Mouse (Mus musculus) c-Kit-positive CD71-positive TER-119-positive erythroid progenitor cells, embryonic 14.5 days (primary cell): ENCODE data around the gene Rsu1.
"Not testable (repeated sequence)": the region's sequence is repeated elsewhere in the genome, so short reads cannot be mapped to it uniquely, and the experiment has no call there.

Experiments used
- DNase-seq: peaks from one replicate; pipeline ENCODE4 v3.0.0-alpha.2; 2013; ENCODE audit warnings: low spot score

Gene Rsu1

DNA sequence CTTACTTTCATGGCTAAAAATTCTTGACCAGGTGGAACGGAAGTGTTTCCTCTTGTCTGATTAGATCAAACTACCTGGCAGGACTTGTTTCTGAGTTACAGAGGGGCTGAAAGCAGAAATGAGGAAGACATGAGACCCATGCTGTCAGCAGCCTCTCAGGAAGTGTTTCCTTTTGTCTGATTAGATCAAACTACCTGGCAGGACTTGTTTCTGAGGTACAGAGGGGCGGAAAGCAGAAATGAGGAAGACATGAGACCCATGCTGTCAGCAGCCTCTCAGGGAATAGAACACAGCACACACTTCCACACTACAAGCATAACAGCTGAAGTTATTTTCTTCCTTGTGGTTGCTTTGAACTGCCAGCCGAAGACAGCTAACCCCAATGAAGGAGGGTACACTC, 46.7 kb downstream of the Rsu1 start:
- DNase-seq: no peak

GRCm38 (mm10) chr2:13223451-13223850, 47.8 kb downstream of the Rsu1 start:
- no peak for DNase-seq

- no peak for DNase-seq
These were observed 51.1 kb downstream of the Rsu1 start for GRCm38 (mm10) chr2:13220141-13220540.

DNA sequence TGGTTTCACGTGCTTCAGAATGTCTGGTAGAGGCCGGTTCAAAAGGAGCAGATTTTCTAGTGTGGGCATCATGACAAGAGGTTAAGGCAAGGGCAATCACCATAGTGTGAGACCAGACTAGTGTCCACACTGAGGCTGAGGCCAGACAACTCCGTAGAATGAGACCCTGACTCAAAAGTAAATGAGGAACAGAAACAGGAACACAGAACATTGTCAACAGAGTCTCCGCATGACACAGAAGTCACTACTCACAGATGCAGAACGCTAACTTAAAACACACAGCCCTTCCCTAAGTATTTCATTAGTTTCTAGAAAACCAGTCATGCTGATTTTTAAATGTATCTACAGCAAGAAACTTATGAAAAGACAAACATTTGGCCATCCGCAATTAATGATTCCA, 53.1 kb downstream of the Rsu1 start:
- DNase-seq: no peak

- DNase-seq: no peak
These were observed 64.4 kb downstream of the Rsu1 start for GRCm38 (mm10) chr2:13206825-13207224.

- no peak for DNase-seq
These were observed 64.8 kb downstream of the Rsu1 start for GRCm38 (mm10) chr2:13206367-13206766.

GRCm38 (mm10) chr2:13202805-13203475, 68.3 kb downstream of the Rsu1 start:
- DNase-seq: no peak

DNA sequence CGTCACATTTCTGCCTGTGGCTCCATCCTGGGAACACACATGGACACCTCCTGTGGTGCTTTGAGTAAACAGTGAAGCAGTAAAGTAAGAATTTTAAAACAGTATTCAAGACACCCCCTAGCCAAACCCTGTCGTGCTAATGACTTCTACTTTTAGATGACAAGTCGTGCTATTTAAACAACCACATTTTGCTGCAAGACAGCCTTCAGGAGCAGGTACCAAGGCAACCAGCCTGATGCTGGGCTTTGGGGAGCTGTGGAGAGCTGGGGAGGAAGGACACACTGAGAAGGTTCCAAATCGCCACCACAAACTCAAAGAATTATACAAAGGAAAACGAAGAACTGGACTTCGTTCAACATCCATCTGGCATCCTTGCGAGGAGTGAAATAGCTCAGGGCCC, 71.5 kb downstream of the Rsu1 start:
- DNase-seq: no peak

DNA sequence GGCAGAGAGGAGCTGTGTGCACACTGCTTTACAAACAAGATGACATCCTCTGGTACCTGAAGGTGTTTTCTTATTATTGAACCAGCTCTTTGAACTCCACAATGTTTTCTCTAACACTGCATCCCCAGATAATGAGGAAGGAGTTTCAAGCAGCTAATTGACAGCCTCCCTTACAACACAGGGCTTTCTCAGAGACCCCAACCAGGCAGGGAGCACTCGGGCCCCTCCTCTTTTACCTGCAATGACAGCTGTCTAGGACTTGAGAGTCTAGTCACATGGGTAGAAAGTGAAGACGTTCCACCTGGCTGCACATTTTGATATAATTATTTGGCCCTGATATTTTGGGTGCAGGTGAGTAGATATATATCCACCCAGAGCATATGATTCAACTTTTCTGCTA, 72.2 kb downstream of the Rsu1 start:
- no peak for DNase-seq

DNA sequence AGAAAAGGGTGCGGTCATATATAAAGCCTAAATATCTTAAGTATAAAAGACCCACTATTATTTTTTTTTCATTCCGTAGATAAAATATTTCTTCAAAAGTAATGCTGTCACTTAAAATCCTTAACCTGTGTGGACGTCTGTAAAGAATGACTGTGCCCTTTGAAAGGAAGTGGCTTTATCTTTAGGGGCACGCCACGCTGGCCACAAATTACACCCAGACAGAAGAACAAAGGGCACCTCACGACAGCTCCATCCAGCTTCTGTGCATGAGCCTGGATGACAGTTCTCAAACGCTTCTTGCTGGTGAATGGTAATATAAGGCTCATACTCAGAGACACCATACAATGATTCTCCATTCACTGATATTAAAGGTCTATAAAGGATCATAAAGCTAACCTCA, 75.7 kb downstream of the Rsu1 start:
- DNase-seq: no peak

GRCm38 (mm10) chr2:13192157-13192556, 79.1 kb downstream of the Rsu1 start:
- DNase-seq: no peak

- DNase-seq: no peak
These were observed 80.4 kb downstream of the Rsu1 start for GRCm38 (mm10) chr2:13190767-13191166.

GRCm38 (mm10) chr2:13188831-13189495, 82.3 kb downstream of the Rsu1 start:
- no peak for DNase-seq

DNA sequence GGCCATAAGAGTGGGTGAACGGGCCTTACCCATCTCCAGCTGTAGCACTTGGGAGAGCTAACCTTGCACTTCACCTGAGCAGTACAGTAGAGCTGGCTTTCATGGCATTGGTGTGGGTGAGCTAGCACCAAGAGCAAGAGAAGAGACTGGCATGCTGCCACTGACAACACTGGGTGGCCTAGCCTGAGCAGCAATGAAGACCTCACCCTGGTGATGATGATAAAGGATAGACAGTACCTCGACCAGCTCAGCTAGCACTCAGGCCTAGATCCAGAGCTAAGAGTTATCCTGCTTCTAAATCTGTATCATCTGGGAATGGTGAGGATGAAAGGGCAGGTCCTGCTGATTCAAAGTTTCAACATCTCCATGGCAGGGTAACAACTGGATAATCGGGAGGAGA, 88.1 kb downstream of the Rsu1 start:
- DNase-seq: no peak

DNA sequence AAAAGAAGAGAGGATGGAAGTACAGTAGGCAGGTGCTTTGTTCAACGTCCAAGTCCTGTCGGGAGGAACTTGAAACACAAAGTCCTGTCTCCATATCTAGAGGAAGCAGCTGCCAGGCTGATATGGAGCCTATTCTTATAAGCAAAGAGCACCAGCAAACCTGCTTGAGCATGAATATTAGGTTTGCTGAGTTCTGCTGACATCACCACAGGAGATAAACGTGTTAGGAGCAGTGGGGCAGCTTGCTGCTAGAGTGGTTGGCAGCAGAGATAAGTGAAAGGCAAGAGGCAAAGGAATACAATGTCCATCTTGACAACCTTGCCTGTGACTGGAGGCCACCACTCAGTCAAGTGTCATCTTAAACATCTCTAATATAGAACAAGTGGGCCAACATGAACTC, 89.3 kb downstream of the Rsu1 start:
- not testable (repeated sequence) for DNase-seq

DNA sequence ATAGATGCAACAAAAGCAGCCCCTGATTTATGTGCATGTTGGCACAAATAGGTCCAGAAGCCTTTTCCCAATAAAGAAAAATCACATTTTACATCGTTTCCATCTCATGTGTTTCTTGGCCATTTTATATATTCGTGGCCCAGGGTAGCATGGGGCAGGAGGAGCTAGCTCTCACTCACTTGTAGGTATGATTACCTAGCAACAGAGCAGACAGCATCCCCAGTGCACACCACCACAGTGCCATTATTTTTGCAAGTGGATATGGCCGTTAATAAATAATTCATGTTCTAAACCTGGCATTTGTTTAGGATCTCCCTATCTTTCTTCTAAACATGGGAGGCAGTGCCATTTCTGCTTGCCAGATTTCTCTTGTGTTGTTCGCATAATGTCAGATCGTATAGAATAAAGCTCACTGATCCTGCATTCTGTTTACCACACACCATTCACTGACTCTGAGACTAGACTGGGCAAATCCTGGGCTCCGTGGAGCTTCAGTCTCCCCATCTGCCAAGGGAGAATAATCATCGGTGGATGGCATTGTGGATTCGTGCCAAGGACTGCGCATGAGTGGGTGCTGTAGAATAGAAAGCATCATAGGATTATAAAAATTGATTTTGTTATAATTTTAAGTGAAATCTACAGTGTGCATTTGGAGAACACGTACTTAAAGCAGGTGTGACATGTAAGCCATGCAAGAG, 93.4 kb downstream of the Rsu1 start:
- DNase-seq: no peak

DNA sequence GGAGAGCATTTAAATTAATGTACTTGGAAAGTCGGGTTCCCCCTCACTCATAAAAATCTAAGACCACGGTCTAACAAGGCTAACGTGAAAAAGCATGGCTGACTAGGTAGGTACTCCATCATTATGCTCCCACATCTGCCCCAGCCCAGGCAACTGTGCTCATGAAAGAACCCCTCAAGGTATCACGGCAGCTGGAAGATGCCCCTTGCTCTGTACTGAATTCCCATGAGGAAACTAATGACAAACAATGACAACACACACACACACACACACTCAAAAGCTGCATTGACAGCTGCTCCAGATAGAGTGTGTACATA, 95.0 kb downstream of the Rsu1 start:
- DNase-seq: no peak

DNA sequence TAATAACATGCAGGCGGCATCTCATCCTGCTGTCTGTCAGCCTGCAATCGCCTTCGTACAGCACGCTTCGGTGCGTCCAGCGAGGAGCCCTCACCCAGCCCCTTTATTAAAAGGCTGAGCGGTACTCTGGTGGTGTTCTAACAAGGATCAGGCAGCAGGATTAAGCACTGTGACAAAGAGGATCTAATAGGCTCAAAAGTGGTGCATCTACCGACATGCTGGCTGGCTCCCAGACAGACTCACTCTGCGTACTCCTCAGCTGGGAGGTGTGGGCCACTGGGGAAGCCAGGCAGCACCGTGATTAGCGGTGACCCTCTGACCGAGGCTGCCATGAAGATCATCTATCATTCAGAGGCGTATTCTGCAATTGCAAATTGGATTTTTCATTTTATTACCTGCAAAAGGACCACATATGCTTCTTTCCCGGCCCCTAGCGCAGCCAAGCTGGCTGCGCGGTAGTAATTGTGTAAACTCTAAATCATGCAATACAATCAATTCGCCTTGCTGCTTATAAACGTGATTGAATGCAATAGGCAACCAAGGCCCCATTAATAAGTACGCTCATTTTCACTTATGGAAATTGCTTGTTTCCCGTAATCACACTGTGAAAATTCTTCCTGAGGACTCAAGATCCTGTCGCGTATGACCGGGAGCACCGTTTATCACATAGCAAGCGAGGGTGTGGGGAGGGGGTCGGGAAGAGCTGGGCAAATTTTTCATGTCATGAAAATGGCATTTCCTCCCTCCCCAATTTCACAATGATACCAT, 95.5 kb downstream of the Rsu1 start:
- no peak for DNase-seq

DNA sequence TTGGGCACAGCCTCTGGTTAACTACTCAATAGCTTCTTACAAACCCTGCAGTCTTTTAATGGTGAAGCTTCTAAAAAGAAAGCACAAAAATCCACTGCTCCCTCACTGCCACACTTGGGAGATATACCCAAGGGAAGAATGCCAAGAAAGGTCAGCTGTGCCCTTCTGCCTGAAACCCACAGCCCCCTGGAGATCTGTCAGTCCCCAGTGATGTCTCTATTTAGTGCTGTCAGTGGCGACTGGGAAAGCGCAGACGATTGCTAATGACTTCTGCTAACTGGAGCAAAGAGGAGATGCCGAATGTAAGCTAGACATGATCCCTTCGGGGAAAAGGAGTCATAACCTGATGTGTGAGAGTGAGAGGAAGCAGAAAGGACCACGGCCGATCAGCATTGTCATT, 96.8 kb downstream of the Rsu1 start:
- DNase-seq: no peak

DNA sequence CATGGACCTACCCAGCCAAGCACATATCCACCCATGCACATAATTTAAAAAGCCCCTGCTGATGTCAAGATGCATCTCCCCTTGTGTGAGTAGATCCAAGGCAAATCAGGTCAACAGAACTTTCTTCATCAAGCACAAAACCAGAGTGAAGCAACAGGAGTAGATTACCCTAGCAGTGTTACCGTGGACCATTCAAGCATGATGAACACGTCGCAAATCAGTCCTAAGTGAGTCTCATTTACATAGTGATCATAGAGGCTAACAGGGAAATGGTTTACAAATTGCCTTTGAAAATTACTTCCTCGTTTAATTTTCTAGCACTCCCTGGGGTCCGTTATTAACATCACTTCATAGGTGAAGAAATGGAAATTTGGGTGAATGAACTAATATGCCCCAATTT, 100.6 kb downstream of the Rsu1 start:
- DNase-seq: no peak

DNA sequence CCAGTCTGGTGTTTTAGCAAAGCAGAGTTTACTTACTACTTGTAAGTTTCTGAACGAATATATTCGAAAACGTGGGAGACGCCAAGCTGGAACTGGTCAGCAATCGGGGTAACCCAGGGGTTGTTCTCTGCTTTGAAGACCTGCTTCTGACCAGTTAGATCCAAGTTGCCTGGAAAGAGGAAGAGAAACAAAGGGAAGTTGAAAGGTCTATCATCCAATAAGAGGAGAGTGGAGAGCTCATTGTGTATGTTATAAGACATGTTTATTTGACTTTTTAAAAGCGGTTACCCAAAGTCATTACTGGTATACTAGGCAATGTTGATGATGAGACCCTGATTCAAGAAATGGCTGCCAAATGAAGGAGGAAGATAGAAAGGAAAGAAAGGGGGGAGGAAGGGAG, 101.3 kb downstream of the Rsu1 start:
- no peak for DNase-seq

DNA sequence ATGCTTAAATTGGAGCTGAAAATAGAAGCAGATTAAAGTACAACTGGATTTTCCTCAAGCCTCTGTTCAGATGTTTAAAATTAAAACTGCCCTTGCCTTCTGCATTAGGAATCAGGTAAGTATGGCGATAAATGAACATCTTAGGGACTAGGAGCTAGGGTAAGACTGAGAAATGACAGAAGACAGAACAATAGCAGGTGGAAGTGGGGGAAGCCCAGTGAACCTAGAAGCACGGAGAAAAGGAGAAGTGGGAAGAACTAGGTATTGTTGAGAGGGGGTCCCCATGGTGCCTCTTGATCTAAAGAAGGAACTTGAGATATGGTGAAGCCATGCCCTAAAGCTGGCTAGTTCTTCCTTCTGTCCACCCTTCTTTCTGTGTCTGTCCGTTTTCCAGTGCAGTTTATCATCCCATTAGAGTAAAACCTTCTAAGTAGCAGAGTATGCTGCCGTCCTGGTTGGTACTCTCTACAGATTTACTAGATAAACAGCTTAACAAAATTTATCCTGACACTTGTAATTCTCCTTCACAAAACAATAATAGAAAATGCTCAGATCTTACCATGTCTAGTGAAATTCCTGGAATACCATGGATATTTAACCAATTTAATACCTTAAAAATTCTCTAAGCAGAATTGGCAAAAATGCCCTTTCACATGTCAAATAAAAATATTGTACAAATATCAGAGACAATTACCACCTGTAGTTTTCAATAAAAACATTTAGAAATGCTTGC, 101.9 kb downstream of the Rsu1 start:
- no peak for DNase-seq
